Mouse (Mus musculus): ENCODE results near the gene Asb7.

Asb7 gene

DNA sequence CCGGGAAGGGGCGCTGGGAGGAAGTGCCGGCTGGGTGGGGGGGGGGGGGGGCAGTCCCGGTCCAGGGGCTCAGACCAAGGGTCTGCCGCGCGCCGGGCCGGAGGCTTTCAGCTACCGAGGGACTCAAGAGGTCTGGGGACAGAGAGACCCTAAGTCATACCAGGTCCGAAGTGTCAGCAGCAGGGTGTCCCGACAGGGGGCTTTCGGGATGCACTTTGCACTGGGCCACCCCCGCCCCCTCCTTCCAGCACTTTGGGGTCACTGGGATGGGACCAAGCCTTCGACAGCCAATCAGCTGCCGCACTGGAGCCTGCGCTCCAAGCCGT is at the start of gene Asb7:
Gene Asb7 (minus strand): TSS at position 303 of the 326 bp plus-strand sequence.
- DNase-seq (ENCODE audit: low read depth): no peak

GRCm38 (mm10) chr7:66737418-66737817 is 48.0 kb upstream of the Asb7 start:
- no peak for DNase-seq (ENCODE audit: low read depth)

GRCm38 (mm10) chr7:66734993-66735392 is 45.6 kb upstream of the Asb7 start:
- no peak for DNase-seq (ENCODE audit: low read depth)

- DNase-seq (ENCODE audit: low read depth): no peak
Observed at GRCm38 (mm10) chr7:66734466-66734865, 45.1 kb upstream of the Asb7 start.

DNA sequence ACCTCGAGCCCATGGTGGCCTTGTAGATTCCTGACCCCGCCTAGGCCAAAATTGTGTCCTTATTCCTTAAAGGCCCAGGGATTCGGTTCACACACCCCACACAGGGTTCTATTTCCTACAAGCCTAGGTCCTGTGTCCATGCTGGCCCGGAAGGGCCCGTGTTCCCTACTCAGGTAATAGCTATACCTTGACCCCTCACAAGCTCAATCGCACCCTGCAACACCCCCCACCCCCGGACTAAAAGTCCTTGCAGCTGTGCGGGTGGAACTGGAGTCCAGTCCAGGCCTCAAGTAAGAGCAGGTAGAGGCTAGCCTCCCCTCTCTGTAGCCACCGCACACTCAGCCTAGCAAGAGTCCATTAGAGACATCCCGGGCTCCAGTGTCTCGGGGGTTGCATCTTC is 44.5 kb upstream of the Asb7 start:
- no peak for DNase-seq (ENCODE audit: low read depth)

GRCm38 (mm10) chr7:66733431-66733830 is 44.0 kb upstream of the Asb7 start:
- no peak for DNase-seq (ENCODE audit: low read depth)

GRCm38 (mm10) chr7:66729232-66729631 is 39.8 kb upstream of the Asb7 start:
- no peak for DNase-seq (ENCODE audit: low read depth)

- DNase-seq (ENCODE audit: low read depth): no peak
Observed at GRCm38 (mm10) chr7:66728072-66728471, 38.7 kb upstream of the Asb7 start.

DNA sequence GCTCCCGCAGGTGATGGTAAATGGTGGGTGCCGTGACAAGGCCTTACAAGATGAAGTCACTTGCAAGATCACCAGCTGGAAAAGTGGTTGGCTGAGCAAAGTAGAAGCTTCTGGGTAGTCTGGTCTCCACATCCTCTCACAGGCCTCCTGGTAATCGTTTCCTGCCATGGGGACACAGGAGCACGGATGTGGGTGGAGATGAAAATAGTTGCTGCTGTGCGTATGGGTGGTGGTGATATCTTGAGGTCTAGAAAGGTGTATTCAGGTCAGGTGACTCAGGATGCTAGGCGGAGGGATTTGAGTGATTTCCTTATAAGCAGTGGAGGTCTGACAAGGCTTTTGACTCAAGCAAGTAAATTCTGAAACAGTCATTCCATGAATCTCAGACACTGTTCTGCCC is 35.6 kb upstream of the Asb7 start:
- DNase-seq (ENCODE audit: low read depth): peak; percentile 45

DNA sequence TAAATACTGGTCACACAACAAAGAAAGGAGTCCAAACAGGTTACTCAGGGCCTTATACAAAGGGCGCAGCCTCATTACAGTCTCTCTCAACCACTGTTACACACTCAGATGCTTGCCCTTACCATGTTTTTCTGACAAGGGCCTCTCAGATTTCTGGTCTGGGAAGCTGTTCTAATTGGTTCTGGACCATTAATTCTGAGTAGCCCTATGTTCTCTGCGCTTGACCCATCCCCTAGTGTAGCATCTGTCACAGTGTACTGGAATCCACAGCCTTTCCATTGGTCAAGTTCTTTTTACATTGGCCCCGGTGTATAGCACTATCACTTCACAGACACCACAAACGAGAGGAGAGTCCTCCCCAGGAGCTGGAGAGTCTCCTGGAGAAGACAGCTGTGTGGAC is 35.1 kb upstream of the Asb7 start:
- no peak for DNase-seq (ENCODE audit: low read depth)

DNA sequence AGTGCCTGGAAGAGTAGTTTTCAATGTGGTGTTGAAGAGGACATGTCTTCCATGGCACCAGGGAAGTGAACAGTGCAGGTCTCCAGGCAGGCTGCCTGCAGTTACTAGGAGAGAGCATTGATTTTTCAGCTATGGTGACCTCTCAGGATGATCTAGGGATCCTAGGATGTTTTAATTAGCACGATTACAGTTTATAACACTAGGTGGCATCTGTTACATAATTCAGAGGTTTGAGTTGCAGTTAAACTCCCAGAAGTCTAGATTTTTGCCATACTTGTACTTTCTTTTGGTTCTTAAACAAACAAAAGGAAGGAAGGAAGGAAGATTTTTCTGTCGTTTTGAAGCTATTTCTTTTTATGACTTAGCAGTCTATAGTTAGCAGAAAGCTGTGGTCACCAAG is 21.8 kb upstream of the Asb7 start:
- DNase-seq (ENCODE audit: low read depth): peak; percentile 6

GRCm38 (mm10) chr7:66704631-66705030 is 15.2 kb upstream of the Asb7 start:
- no peak for DNase-seq (ENCODE audit: low read depth)

GRCm38 (mm10) chr7:66702721-66703120 is 13.3 kb upstream of the Asb7 start:
- no peak for DNase-seq (ENCODE audit: low read depth)

DNA sequence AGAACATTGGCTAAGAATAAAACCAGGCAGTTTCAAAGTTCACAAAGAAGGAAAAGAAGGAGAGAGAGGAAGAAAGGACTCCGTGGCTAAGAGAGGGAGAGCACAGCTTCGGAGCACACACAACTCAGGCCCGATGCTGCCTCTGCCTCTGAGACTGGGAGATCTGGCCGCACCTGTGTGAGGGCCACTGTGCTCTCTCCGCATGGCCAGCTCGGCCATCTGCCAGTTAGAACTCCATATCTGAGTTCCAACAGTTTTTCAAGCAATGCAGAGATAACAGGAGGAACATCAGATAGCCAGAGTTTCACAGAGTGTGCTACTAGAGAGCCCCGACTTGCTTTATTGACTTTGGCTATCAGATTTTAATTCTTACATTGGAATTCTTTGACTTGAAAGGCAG is 5.1 kb upstream of the Asb7 start:
- DNase-seq (ENCODE audit: low read depth): no peak

DNA sequence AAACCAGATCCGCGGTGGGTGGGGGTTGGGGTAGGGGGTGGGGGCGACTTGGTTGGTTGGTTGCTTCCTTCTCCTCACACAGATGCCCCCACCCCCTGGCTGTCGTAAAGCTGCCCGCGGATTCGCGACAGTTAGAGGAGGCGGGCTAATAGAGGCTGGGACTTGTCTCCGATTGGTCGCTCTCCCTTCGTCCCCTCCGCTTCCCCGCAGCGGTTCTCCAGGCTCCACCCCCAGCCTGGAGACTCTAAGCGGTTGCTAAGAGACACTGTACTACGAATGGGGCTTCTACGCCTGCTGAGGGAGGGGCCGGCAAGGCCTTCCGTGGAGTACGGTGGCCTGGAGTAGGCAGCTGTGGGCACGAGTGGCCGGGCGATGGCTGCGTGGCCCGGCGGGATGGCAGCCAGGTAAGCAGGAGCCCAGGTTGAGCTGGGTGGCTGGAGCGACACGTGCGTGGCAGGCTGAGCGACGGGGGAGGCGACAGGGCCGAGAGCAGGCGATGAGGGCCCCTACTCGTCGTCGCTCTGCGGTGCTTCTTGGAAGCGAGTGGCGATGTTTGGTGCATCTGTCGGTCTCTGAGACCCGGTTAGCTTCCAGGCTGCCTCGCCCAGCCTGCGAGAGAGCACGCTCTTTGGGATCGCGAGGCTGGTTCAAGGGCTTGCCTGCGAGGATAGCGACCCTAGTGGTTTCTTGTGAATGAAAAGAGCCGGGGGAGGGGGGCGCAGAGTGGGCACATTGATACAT is 394 bp upstream of the Asb7 start, which contains the start of gene Lins1:
Gene Lins1 (plus strand): TSS at position 270 of the 741 bp plus-strand sequence.
- DNase-seq (ENCODE audit: low read depth): peak; percentile 98

GRCm38 (mm10) chr7:66688721-66689120 is 675 bp downstream of the Asb7 start:
- DNase-seq (ENCODE audit: low read depth): no peak

DNA sequence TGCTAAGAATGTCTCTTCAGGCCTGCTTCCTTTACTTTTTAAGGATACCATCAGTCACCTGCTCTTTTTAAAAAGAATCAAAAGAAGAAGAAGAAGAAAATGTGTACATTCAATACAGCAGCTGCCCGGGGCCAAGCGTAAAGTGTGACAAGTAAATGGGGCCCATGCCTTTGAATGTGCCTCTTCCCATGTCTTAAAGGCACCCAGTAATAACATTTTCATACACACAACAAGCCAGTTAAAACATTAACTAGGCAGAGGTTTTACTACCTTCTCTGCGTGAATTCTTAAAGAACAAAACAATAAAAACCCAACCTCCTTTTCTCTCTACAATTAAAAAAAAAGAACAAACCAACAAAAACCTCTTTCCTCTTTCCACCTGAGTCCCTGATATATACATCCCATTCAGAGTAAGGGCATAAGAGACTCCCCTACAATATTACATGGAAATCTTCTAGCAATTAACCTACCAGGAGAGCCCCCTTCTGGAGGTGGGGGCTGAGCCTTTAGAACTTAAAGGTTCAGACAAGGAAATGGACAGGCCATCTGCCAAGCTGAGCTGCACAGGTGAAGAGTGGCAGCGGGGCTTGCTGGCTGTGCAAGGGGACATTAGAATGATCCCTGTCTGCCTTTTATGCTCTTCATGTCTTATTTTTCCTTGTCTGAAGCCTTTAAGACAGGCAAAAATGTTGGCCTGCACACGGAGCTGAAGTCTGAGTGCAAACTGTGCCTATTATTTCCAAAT is 7.1 kb downstream of the Asb7 start:
- no peak for DNase-seq (ENCODE audit: low read depth)

GRCm38 (mm10) chr7:66675800-66676199 is 13.6 kb downstream of the Asb7 start:
- DNase-seq (ENCODE audit: low read depth): no peak

DNA sequence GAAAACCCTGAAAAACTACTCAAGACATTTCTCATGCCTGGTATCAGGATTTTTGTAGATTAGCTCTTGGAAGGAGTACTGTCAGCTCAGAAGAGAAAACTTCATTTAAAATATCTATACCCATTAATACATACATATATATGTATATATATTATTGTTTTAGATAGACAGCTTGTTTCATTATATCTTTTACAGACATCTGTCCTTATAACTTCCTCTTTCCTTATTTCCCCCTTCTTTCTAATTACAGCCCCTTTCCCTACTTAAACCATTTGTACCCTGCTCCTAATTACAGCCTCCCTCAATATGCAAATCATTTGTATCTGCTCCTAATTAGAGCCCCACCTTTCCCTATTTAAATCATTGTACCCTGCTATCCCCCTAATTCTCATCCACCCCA is 22.3 kb downstream of the Asb7 start:
- DNase-seq (ENCODE audit: low read depth): no peak

GRCm38 (mm10) chr7:66663548-66663947 is 25.8 kb downstream of the Asb7 start:
- DNase-seq (ENCODE audit: low read depth): no peak

DNA sequence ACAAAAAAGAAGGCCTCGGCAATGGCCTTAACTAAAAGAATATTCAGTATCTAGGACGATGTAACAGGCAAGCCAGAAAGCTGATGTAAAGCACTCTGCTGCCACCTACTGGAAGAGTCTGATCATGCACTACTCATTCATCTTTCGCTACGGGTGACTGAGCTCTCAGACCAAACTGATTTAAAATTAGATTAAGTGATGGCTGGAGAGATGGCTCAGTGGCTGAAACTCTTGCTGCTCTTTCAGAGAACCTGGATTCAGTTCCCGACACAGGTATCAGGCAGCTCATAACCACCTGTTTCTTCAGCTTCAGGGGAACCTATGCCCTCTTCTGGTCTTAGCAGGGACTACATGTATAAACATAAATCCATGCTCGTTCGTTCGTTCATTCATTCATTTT is 27.8 kb downstream of the Asb7 start:
- peak; percentile 90 for DNase-seq (ENCODE audit: low read depth)

- DNase-seq (ENCODE audit: low read depth): no peak
Observed at GRCm38 (mm10) chr7:66660972-66661371, 28.4 kb downstream of the Asb7 start.

DNA sequence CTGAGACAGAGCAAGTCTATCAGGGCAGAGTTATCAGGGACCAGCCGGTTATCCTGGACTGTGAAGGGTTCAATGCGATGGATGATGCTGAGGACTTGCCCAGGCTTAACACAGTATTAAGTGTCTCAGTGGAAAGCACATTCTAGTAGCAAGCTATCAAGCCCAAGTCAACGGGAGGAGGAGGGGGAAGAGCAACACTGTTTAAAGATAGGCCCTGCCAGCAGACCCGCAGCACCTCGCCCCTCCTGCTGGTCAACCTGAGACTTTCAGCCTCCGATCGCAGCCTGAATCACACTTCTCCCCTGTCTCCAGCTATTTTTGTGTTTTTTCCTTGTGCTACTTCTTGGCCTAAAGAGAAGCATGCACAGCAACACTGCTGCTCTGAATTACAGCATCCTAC is 29.1 kb downstream of the Asb7 start:
- no peak for DNase-seq (ENCODE audit: low read depth)

GRCm38 (mm10) chr7:66655471-66655870 is 33.9 kb downstream of the Asb7 start:
- DNase-seq (ENCODE audit: low read depth): no peak

Measured in induced T-regulatory cell, adult 2 months (primary cell).